Mouse (Mus musculus) common myeloid progenitor, adult 5-6 weeks (primary cell): Measurements from ENCODE around the gene Tssk6. TPM values are rescaled to one million over a fixed set of nuclear protein-coding genes. Genes with fewer than 3 reads are reported as not detected.

ENCODE experiments used
- ATAC-seq: replicated peaks from 2 replicates; pipeline ENCODE4 v1.8.0; 2016; ENCODE audit warnings: low read depth, mild to moderate bottlenecking, moderate TSS enrichment, inconsistent platforms; ENCODE audit not compliant: poor library complexity, severe bottlenecking
- total RNA-seq: library from RNA; stranded (forward); fragments of 200-1000, 187-1606 nt; gene quantifications from 2 replicates; pipeline ENCODE4 v1.2.3, GENCODE M21; 2017

The Tssk6 gene
- total RNA-seq: 1.2 TPM in 1 of 2 replicates, not detected in the other

GRCm38 (mm10) chr8:69902163-69903062 is at the start of gene Tssk6, which contains the start of the genes Ndufa13 and Yjefn3:
TSS of gene Tssk6 (plus strand) at chr8:69902184.
TSS of gene Ndufa13 (minus strand) at chr8:69902558.
TSS of gene Yjefn3 (minus strand) at chr8:69902712.
- peak; percentile 6 for ATAC-seq

DNA sequence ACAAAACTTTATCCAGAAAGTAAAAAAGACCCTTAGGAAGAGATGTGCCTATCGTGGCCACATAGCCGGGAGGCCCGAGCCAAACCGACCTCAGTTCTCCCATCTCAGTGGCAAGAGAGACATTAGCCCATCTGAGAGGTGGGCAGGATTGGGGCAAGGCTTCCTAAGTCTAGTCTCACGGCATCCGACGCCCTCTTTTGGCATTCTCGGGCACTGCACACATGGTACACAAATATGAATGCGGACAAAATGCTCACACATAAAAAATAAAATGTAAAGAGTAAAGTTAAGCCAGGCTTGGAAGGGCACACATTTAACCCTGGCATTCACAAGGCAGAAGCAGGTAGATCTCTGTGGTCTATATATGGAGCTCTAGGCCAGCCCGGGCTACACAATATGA is 48.1 kb upstream of the Tssk6 start:
- ATAC-seq: no peak

- peak; percentile 57 for ATAC-seq
These were observed 41.2 kb upstream of the Tssk6 start for GRCm38 (mm10) chr8:69860807-69861206.

DNA sequence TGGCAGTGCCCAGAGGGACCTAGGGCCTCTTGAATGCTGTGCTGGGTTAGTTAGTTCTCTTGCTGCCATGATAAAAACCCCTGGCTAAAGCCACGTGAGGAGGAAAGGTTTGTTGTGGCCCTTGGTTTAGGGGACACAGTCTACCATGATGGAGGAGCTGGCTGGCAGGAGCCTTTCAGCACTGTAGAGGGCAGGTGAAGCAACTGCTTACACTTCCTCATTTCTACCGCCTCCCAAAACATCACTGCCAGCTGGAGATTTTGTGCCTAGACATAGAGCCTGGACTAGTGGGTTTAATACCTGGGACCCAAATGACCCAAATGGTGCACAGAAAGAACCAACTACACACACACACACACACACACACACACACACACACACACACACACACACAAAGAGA is 40.7 kb upstream of the Tssk6 start:
- no peak for ATAC-seq

GRCm38 (mm10) chr8:69863387-69864020 is 38.5 kb upstream of the Tssk6 start:
- no peak for ATAC-seq

- no peak for ATAC-seq
These were observed 37.8 kb upstream of the Tssk6 start for GRCm38 (mm10) chr8:69864180-69864579.

- no peak for ATAC-seq
These were observed 34.2 kb upstream of the Tssk6 start for GRCm38 (mm10) chr8:69867696-69868326.

- no peak for ATAC-seq
These were observed 31.8 kb upstream of the Tssk6 start for GRCm38 (mm10) chr8:69870003-69870765.

DNA sequence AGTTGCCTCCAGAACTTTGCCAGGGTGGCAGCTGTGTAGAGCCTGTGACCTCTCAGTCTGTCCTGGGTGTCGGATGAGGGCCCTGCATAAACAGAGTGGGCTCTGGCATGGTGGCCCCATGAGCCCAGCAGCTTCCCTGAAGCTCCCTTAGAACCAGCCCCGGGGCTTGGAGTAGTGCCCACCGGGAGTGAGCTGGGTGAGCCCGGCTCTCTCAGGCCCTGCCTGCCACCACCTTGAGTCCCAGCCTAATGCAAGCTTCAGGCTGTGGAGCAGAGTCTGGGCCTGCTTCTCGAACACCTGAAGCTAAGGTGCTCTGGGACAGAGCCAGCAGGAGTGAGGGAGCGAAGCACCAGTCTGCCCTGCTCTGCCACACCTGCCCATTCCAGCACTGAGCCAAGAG is 31.1 kb upstream of the Tssk6 start:
- no peak for ATAC-seq

GRCm38 (mm10) chr8:69874155-69874554 is 27.8 kb upstream of the Tssk6 start:
- ATAC-seq: peak; percentile 67

- no peak for ATAC-seq
These were observed 27.3 kb upstream of the Tssk6 start for GRCm38 (mm10) chr8:69874654-69875053.

DNA sequence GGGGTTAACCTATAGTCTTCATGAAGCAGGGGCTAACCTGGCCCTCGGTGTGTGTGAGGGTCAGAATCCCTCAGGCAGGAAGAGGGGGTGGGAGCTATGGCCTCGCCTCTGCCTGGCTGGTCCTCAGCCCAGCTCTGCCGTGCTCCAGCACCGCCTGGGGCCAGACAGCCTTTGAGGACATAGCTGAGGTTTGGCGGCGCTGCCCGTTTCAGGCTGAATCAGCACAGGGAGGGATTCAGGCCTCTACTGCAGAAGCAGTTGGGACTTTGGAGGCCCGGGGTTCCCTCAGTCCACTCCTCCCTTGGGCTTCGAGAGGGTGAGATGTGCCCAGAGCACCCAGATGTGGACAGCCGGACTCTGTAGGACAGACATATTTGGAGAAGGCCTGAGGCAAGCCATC is 25.9 kb upstream of the Tssk6 start:
- no peak for ATAC-seq

GRCm38 (mm10) chr8:69876967-69877366 is 25.0 kb upstream of the Tssk6 start:
- no peak for ATAC-seq

GRCm38 (mm10) chr8:69877396-69877795 is 24.6 kb upstream of the Tssk6 start:
- no peak for ATAC-seq

- no peak for ATAC-seq
These were observed 24.0 kb upstream of the Tssk6 start for GRCm38 (mm10) chr8:69877992-69878391.

DNA sequence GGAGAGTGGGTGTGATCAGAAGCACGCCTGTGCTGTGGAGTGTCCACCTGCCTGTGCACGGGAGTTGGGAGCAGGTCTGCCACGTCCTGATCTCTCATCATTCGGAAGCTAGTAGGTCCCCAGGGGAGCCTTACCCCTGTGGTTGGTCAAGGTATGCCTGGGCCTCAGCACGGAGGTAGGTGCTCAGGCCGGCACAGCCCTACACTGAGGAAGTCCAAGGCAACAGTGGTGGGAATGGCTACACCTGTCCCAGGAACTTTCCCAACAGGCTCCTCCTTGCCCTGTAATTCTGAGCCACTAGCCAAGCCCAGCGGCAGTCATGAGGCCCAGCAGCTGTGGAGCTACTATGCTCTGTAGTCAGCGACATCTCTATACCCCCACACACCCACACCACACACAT is 22.3 kb upstream of the Tssk6 start:
- no peak for ATAC-seq

GRCm38 (mm10) chr8:69880841-69881240 is 21.1 kb upstream of the Tssk6 start:
- no peak for ATAC-seq

DNA sequence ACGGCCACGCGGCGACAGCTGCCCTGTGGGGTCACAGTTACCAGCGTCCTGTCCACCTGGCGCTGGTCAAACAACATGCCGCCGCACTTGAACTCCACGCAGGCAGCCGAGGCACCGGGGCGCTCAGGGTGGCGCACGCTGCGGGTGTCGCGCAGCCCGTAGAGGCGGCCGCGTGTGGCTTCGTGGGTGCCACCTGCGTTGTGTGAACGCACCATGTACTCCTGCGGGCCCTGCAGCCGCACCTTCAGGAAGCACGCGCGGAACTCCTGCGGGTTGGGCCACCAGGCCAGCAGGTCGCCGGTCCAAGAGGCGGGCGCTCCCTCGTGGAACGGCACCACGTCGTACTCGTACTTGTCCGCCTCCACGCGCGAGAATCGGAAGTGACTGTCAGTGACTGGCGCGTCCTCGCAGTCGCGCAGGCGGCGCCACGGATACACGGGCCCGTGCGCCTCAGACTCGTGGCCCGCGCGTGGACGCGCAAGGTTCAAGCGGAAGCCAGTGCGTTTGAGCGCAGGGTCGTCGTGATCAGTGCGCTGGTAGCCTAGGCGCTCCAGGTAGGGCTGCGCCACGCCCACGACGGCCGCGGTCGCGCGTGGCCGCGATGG is 20.6 kb upstream of the Tssk6 start:
- ATAC-seq: no peak

DNA sequence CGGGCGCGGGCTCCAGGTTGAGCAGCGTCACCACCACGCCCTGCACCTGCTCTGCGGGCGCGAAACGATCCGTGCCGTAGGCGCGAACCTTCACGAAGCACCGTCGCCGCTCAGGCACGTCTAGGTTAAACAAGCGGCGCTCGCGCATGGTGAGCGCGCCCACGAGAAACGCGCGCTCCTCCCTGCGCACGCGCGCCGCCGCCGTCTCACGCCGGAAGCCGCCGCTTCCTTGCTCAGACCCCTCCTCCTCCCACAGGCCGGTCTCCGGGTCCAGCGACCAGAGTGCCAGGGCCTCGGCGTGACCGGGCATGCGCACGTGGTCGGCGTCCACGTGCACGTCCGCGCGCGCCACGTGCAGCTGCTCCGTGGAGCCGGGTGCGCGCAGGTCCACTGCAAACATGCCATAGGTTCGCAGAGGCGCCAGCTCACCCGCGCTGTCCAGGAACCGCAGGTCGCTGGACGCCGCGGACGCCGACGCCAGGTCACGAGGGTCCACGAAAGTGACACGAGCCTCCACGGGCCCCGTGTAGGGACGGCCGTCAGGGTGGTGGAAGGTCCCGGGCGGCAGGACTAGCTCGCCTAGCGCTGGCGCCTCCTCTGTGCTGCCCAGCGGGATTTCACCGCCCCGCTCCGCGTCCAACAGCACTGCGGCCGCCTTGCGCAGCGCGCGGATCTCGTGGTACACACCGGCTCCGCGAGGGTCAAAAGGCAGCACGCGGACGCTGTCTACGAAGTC is 19.8 kb upstream of the Tssk6 start:
- ATAC-seq: no peak
